Mouse (Mus musculus): Measurements from ENCODE around the gene H1fnt. TPM values are rescaled to one million over a fixed set of nuclear protein-coding genes. Genes with fewer than 3 reads are reported as not detected.

H1fnt gene
- polyA plus RNA-seq, 2 experiments: not detected

DNA sequence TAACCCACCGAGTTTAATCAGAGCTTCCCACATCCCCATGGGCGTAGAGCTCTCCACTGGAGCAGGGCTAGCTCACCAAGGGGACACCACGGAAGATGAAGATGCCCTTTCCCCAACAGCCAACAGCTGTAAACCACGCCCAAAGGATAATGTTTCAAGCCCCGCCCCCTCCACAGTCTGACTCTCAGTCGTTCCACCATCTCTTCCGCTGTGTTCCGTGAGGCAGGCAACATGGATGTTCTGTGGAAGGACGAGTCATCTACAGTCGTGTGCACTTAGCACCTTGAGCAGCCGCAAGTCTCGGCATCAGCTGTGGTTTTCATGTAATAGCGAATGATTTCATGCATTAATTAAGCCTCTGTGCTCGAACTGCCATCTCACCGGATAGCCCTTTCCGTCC lies 31.5 kb downstream of the H1fnt start:
- no peak for DNase-seq (ENCODE audit: low read depth in 3 of 3, low spot score in 3 of 3)

DNA sequence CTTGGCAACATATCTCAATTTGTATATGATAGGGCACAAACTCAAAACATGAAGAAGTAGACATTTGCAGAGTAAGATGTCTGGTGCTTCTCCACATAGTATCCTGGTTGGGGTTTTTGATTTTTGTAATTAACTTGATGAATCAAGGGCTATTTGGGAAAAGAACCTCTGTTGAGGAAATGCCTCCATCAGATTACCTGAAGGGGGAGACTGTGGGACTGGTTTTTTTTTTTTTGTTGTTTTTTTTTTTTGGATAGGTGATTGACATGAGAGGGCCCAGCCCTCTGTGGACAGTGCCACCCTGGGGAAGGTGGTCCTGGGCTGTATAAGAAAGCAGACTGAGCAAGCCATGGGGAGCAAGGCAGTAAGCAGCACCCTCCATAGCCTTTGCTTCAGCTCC lies 34.7 kb downstream of the H1fnt start:
- Histone ChIP-seq H3K4me2 (ENCODE audit: low read depth) (no peak overlapping the region), H3K4me1 (replicated peaks; ENCODE audit: control insufficient read depth in 2 of 2, insufficient read depth in 2 of 2, low read length in 1 of 2) (no peaks in the 10 kb centered on the region), H3K9ac (replicated peaks) (no peak overlapping the region), H3K36me3 (replicated peaks; ENCODE audit: control insufficient read depth, insufficient read depth, low read depth) (no peaks in the 10 kb centered on the region), H3K9me3 (ENCODE audit: control insufficient read depth, low read length) (no peaks in the 10 kb centered on the region), H3K27ac (no peak overlapping the region), H3K27me3 (ENCODE audit: control insufficient read depth, insufficient read depth, low read length) (no peaks in the 10 kb centered on the region), H3K4me3 (ENCODE audit: insufficient read depth in 1 of 2, low read depth in 2 of 2, low read length in 2 of 2) (no peak overlapping the region)
- ATAC-seq (ENCODE audit: insufficient read depth) (no peak), DNase-seq (ENCODE audit: low read depth in 3 of 3, low spot score in 3 of 3) (no peak)
- TF ChIP-seq EP300 (IDR thresholded peaks at IDR 0.05; ENCODE audit: low read depth): no peak
- no peak for TF ChIP-seq CTCF (IDR thresholded peaks at IDR 0.05; ENCODE audit: low read depth)

More for the DNA sequence above, 31.5 kb downstream of the H1fnt start:
- Histone ChIP-seq H3K27me3 (ENCODE audit: control insufficient read depth, insufficient read depth, low read length) (no peaks in the 10 kb centered on the region), H3K4me1 (replicated peaks; ENCODE audit: control insufficient read depth in 2 of 2, insufficient read depth in 2 of 2, low read length in 1 of 2) (no peaks in the 10 kb centered on the region), H3K27ac (no peak overlapping the region), H3K9me3 (ENCODE audit: control insufficient read depth, low read length) (no peaks in the 10 kb centered on the region), H3K4me3 (ENCODE audit: insufficient read depth in 1 of 2, low read depth in 2 of 2, low read length in 2 of 2) (no peak overlapping the region), H3K36me3 (replicated peaks; ENCODE audit: control insufficient read depth, insufficient read depth, low read depth) (no peaks in the 10 kb centered on the region), H3K4me2 (ENCODE audit: low read depth) (no peak overlapping the region), H3K9ac (replicated peaks) (no peak overlapping the region)
- no peak for ATAC-seq (ENCODE audit: insufficient read depth)
- WGBS (ENCODE audit: insufficient replicate concordance): 37% methylated on average over 16 of the region's 16 CpGs
- TF ChIP-seq CTCF (IDR thresholded peaks at IDR 0.05; ENCODE audit: low read depth) (no peak), EP300 (IDR thresholded peaks at IDR 0.05; ENCODE audit: low read depth) (no peak)

- H3K27me3 ChIP-seq (ENCODE audit: control insufficient read depth, insufficient read depth, low read length): no peaks in the 10 kb centered on the region
- H3K9ac ChIP-seq (replicated peaks): no peak within 1 kb of the TSS
- H3K4me3 ChIP-seq (ENCODE audit: insufficient read depth in 1 of 2, low read depth in 2 of 2, low read length in 2 of 2): no peak within 1 kb of the TSS
- no peak within 1 kb of the TSS for H3K27ac ChIP-seq
- no peak within 1 kb of the TSS for H3K4me2 ChIP-seq (ENCODE audit: low read depth)
- H3K36me3 ChIP-seq (replicated peaks; ENCODE audit: control insufficient read depth, insufficient read depth, low read depth): no peaks in the 10 kb centered on the region
- no peaks in the 10 kb centered on the region for H3K4me1 ChIP-seq (replicated peaks; ENCODE audit: control insufficient read depth in 2 of 2, insufficient read depth in 2 of 2, low read length in 1 of 2)
- WGBS (ENCODE audit: insufficient replicate concordance): 36% methylated on average over 4 of the region's 4 CpGs
- ATAC-seq (ENCODE audit: insufficient read depth) (no peak), DNase-seq (ENCODE audit: low read depth in 3 of 3, low spot score in 3 of 3) (no peak)
- H3K9me3 ChIP-seq (ENCODE audit: control insufficient read depth, low read length): no peaks in the 10 kb centered on the region
- TF ChIP-seq EP300 (IDR thresholded peaks at IDR 0.05; ENCODE audit: low read depth) (no peak), CTCF (IDR thresholded peaks at IDR 0.05; ENCODE audit: low read depth) (no peak)
These were observed 36.2 kb downstream of the H1fnt start, which contains the start of the genes Gm44579 and Olfr287 for GRCm38 (mm10) chr15:98220877-98221276. Gm44579 (minus strand) TSS chr15:98220977. Olfr287 (minus strand) TSS chr15:98221056.

DNA sequence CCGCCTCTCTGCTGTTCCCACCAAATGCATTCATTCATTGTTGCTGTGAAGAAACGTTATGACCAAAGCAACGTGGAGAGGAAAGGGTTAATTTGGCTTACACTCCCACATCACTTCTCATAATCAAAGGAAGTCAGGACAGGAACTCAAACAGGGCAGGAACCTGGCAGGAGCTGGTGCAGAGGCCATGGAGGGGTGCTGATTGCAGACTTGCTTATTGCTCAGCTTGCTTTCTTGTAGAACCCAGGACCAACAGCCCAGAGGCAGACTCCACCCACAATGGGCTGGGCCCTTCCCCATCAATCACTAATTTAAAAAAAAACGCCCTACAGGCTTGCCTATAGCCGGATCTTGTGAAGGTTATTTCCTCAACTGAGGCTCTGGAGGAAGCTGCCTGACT lies 43.0 kb downstream of the H1fnt start:
- TF ChIP-seq CTCF (IDR thresholded peaks at IDR 0.05; ENCODE audit: low read depth) (no peak), EP300 (IDR thresholded peaks at IDR 0.05; ENCODE audit: low read depth) (no peak)
- no peaks in the 10 kb centered on the region for H3K9me3 ChIP-seq (ENCODE audit: control insufficient read depth, low read length)
- no peak for DNase-seq (ENCODE audit: low read depth in 3 of 3, low spot score in 3 of 3)
- H3K27ac ChIP-seq: no peak overlapping the region
- H3K4me3 ChIP-seq (ENCODE audit: insufficient read depth in 1 of 2, low read depth in 2 of 2, low read length in 2 of 2): no peak overlapping the region
- 23% methylated on average over 5 of the region's 5 CpGs for WGBS (ENCODE audit: insufficient replicate concordance)
- no peaks in the 10 kb centered on the region for H3K4me1 ChIP-seq (replicated peaks; ENCODE audit: control insufficient read depth in 2 of 2, insufficient read depth in 2 of 2, low read length in 1 of 2)
- no peak overlapping the region for H3K4me2 ChIP-seq (ENCODE audit: low read depth)
- H3K9ac ChIP-seq (replicated peaks): no peak overlapping the region
- ATAC-seq (ENCODE audit: insufficient read depth): no peak
- no peaks in the 10 kb centered on the region for H3K36me3 ChIP-seq (replicated peaks; ENCODE audit: control insufficient read depth, insufficient read depth, low read depth)
- H3K27me3 ChIP-seq (ENCODE audit: control insufficient read depth, insufficient read depth, low read length): no peaks in the 10 kb centered on the region

DNA sequence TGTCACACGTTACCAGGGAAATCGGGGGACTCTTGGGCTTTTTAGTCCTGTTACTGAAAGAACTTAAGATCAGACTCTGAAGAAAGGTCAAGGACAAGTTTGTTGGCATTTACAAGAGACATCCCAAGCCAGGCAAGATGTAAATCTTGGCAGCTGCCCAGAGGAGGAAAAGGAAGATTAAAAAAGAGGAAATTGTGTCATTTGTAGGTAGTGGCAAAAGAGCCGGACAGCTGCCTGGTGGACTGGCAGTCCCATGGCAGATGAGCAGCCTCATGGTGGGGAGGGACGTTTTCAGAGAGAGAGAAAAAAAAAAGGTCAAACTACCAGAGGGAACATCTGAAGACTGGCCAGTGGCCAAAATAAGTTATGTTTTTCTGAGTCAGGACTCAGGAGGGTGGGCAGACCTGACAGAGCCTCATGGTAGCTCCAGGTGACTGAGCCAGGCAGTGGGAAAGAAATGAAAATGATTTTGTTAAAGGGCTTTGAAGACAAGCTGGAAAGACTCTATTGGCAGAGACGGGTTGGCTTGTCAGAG lies 43.7 kb downstream of the H1fnt start:
- Histone ChIP-seq H3K27me3 (ENCODE audit: control insufficient read depth, insufficient read depth, low read length) (no peaks in the 10 kb centered on the region), H3K4me1 (replicated peaks; ENCODE audit: control insufficient read depth in 2 of 2, insufficient read depth in 2 of 2, low read length in 1 of 2) (no peaks in the 10 kb centered on the region), H3K36me3 (replicated peaks; ENCODE audit: control insufficient read depth, insufficient read depth, low read depth) (no peaks in the 10 kb centered on the region), H3K4me2 (ENCODE audit: low read depth) (no peak overlapping the region), H3K27ac (no peak overlapping the region), H3K4me3 (ENCODE audit: insufficient read depth in 1 of 2, low read depth in 2 of 2, low read length in 2 of 2) (no peak overlapping the region), H3K9ac (replicated peaks) (no peak overlapping the region), H3K9me3 (ENCODE audit: control insufficient read depth, low read length) (no peaks in the 10 kb centered on the region)
- 40% methylated on average over 5 of the region's 5 CpGs for WGBS (ENCODE audit: insufficient replicate concordance)
- no peak for TF ChIP-seq CTCF (IDR thresholded peaks at IDR 0.05; ENCODE audit: low read depth)
- no peak for TF ChIP-seq EP300 (IDR thresholded peaks at IDR 0.05; ENCODE audit: low read depth)
- no peak for DNase-seq (ENCODE audit: low read depth in 3 of 3, low spot score in 3 of 3)
- ATAC-seq (ENCODE audit: insufficient read depth): no peak

All from liver, embryonic 14.5 days (tissue).